Mouse (Mus musculus): ENCODE data around the gene Slc16a5.

The Slc16a5 gene

GRCm38 (mm10) chr11:115462243-115462891, at the start of gene Slc16a5:
Slc16a5 (plus strand) TSS chr11:115462474.
- DNase-seq (ENCODE audit: low spot score in 2 of 2): no peak

- peak; percentile 95 for DNase-seq (ENCODE audit: low spot score in 2 of 2)
Observed at GRCm38 (mm10) chr11:115419531-115420237, 42.6 kb upstream of the Slc16a5 start, which contains the start of the genes Atp5h and Kctd2. Atp5h (minus strand) TSS chr11:115419962. Kctd2 (plus strand) TSS chr11:115420128.

GRCm38 (mm10) chr11:115420336-115421190, 41.7 kb upstream of the Slc16a5 start:
- peak in 1 of 2 experiments; percentile 61 for DNase-seq (ENCODE audit: low spot score in 2 of 2)

- no peak for DNase-seq (ENCODE audit: low spot score in 2 of 2)
Observed at GRCm38 (mm10) chr11:115421328-115421727, 40.9 kb upstream of the Slc16a5 start.

- DNase-seq (ENCODE audit: low spot score in 2 of 2): no peak
Observed at GRCm38 (mm10) chr11:115421972-115422371, 40.3 kb upstream of the Slc16a5 start.

- DNase-seq (ENCODE audit: low spot score in 2 of 2): no peak
Observed at GRCm38 (mm10) chr11:115423091-115423490, 39.2 kb upstream of the Slc16a5 start.

- DNase-seq (ENCODE audit: low spot score in 2 of 2): no peak
Observed at GRCm38 (mm10) chr11:115424666-115425065, 37.6 kb upstream of the Slc16a5 start.

GRCm38 (mm10) chr11:115425671-115426070, 36.6 kb upstream of the Slc16a5 start:
- no peak for DNase-seq (ENCODE audit: low spot score in 2 of 2)

GRCm38 (mm10) chr11:115427482-115428331, 34.6 kb upstream of the Slc16a5 start:
- peak in 1 of 2 experiments; percentile 46 for DNase-seq (ENCODE audit: low spot score in 2 of 2)

GRCm38 (mm10) chr11:115429307-115429706, 33.0 kb upstream of the Slc16a5 start:
- DNase-seq (ENCODE audit: low spot score in 2 of 2): no peak

GRCm38 (mm10) chr11:115430561-115430960, 31.7 kb upstream of the Slc16a5 start:
- no peak for DNase-seq (ENCODE audit: low spot score in 2 of 2)

GRCm38 (mm10) chr11:115432814-115433213, 29.5 kb upstream of the Slc16a5 start:
- DNase-seq (ENCODE audit: low spot score in 2 of 2): no peak

GRCm38 (mm10) chr11:115433342-115433741, 28.9 kb upstream of the Slc16a5 start:
- no peak for DNase-seq (ENCODE audit: low spot score in 2 of 2)

- DNase-seq (ENCODE audit: low spot score in 2 of 2): no peak
Observed at GRCm38 (mm10) chr11:115435596-115436337, 26.5 kb upstream of the Slc16a5 start.

GRCm38 (mm10) chr11:115437571-115438122, 24.6 kb upstream of the Slc16a5 start:
- no peak for DNase-seq (ENCODE audit: low spot score in 2 of 2)

- no peak for DNase-seq (ENCODE audit: low spot score in 2 of 2)
Observed at GRCm38 (mm10) chr11:115439326-115439725, 22.9 kb upstream of the Slc16a5 start.

- no peak for DNase-seq (ENCODE audit: low spot score in 2 of 2)
Observed at GRCm38 (mm10) chr11:115439906-115440595, 22.2 kb upstream of the Slc16a5 start, which contains the start of gene Trim80. Trim80 (plus strand) TSS chr11:115440545.

GRCm38 (mm10) chr11:115441417-115441816, 20.9 kb upstream of the Slc16a5 start:
- no peak for DNase-seq (ENCODE audit: low spot score in 2 of 2)

GRCm38 (mm10) chr11:115446906-115447305, 15.4 kb upstream of the Slc16a5 start:
- DNase-seq (ENCODE audit: low spot score in 2 of 2): no peak
